Mouse (Mus musculus): ENCODE results near the gene Uhmk1. TPM values are rescaled to one million over a fixed set of nuclear protein-coding genes. Genes with fewer than 3 reads are reported as not detected.
A peak's percentile ranks its signal among the peaks of the same experiment; 100 is the strongest.
"Not testable (repeated sequence)": the region's sequence is repeated elsewhere in the genome, so short reads cannot be mapped to it uniquely, and the experiment has no call there.

Gene Uhmk1
- 3.3 and 4.5 TPM in 2 replicates for polyA plus RNA-seq (2012; rRNA removed)

DNA sequence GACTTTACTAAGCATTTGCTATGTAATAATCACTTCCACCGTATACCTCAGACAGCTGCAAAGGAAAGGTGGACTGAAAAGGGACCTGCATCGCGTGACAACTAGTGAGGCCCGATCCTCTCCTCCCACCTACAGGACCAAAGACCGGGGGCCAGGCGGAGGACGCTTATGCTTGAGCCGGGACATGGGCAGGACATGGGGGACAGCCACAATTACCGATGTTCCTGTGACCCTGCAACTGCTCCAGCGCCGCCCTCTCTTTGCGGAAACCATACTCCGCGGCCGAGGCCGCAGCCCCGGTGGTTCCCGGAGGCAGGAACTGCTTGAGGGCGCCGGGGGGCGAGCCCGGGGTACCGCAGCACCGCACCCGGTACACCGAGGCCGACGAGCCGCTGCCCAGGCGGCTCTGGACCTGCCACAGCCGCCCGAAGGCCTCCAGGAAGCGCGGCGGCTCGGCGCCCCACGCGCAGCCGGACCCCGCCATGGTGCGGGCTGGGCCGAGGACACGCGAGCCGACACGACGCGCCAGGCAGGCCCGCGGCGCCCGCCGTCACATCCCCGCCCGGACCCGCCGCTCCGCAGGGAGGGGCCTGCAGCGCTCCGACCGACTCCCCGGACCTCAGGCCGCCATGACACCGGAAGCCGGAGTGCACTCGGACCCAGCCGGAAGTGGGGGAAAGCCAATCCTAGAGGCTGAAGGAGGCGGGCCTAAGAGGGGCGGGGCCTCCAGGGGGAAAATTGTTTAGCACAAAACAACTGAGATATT, at the start of gene Uhmk1:
Uhmk1 (minus strand) TSS at position 641 of the 766 bp plus-strand sequence.
- TF ChIP-seq CTCF (IDR thresholded peaks at IDR 0.05; ENCODE audit: control insufficient read depth, insufficient read depth, insufficient replicate concordance, low read depth, low read length) = no peak
- peak; percentile 75 for TF ChIP-seq POLR2A (IDR thresholded peaks at IDR 0.05; ENCODE audit: control insufficient read depth, low read depth, low read length)
- H3K27ac ChIP-seq (ENCODE audit: control insufficient read depth, insufficient read depth, low read depth, low read length) = peak within 1 kb of the TSS; percentile 79
- no peaks in the 10 kb centered on the region for H3K27me3 ChIP-seq (ENCODE audit: control insufficient read depth, insufficient read depth, low read length)
- no peaks in the 10 kb centered on the region for H3K4me1 ChIP-seq (ENCODE audit: control insufficient read depth, insufficient read depth, low read length)
- H3K36me3 ChIP-seq (ENCODE audit: control insufficient read depth, insufficient read depth, low read length) = no peaks in the 10 kb centered on the region
- peak within 1 kb of the TSS; percentile 94 for H3K4me3 ChIP-seq (ENCODE audit: control insufficient read depth, low read depth, low read length)

DNA sequence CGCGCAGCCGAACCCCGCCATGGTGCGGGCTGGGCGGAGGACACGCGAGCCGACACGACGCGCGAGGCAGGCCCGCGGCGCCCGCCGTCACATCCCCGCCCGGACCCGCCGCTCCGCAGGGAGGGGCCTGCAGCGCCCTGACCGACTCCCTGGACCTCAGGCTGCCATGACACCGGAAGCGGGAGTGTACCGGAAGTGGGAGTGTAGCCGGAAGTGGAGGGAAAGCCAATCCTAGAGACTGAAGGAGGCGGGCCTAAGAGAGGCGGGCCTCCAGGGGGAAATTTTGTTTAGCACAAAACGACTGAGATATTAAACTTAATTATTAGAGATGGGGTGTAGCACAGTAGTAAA, 40.3 kb upstream of the Uhmk1 start:
- H3K27ac ChIP-seq (ENCODE audit: control insufficient read depth, insufficient read depth, low read depth, low read length) = peak overlapping the region; percentile 14
- no peak for TF ChIP-seq CTCF (IDR thresholded peaks at IDR 0.05; ENCODE audit: control insufficient read depth, insufficient read depth, insufficient replicate concordance, low read depth, low read length)
- peak; percentile 68; the same call in 1 of the 2 replicates for TF ChIP-seq POLR2A (IDR thresholded peaks at IDR 0.05; ENCODE audit: control insufficient read depth, low read depth, low read length)
- no peaks in the 10 kb centered on the region for H3K36me3 ChIP-seq (ENCODE audit: control insufficient read depth, insufficient read depth, low read length)
- no peaks in the 10 kb centered on the region; the same call in 1 of the 2 replicates for H3K4me1 ChIP-seq (ENCODE audit: control insufficient read depth, insufficient read depth, low read length)
- no peaks in the 10 kb centered on the region for H3K27me3 ChIP-seq (ENCODE audit: control insufficient read depth, insufficient read depth, low read length)
- H3K4me3 ChIP-seq (ENCODE audit: control insufficient read depth, low read depth, low read length) = peak overlapping the region; percentile 72

DNA sequence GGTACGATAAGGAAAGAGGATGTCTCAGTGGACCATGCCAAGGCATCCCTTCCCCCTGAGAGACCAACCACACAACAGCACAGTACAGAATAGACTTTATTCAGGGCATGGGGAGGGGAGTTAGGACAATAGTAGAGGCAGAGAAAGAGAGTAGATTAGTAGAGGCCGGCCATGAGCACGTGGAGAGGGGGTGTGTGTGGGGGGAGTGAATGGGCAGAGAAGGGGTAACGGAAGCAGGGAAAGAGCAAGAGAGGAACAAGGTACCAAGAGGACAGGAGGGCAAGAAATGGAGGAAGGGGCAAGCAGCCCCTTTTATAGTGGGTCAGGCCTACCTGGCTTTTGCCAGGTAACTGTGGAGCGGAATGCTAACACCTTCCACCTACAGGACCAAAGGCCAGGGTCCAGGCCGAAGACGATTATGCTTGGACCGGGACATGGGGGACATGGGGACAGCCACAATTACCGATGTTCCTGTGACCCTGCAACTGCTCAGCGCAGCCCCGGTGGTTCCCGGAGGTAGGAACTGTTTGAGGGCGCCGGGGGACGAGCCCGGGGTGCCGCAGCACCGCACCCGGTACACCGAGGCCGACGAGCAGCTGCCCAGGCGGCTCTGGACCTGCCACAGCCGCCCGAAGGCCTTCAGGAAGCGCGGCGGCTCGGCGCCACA, 39.8 kb upstream of the Uhmk1 start:
- peak overlapping the region; percentile 72 for H3K4me3 ChIP-seq (ENCODE audit: control insufficient read depth, low read depth, low read length)
- no peaks in the 10 kb centered on the region for H3K27me3 ChIP-seq (ENCODE audit: control insufficient read depth, insufficient read depth, low read length)
- no peak for TF ChIP-seq CTCF (IDR thresholded peaks at IDR 0.05; ENCODE audit: control insufficient read depth, insufficient read depth, insufficient replicate concordance, low read depth, low read length)
- TF ChIP-seq POLR2A (IDR thresholded peaks at IDR 0.05; ENCODE audit: control insufficient read depth, low read depth, low read length) = no peak
- H3K27ac ChIP-seq (ENCODE audit: control insufficient read depth, insufficient read depth, low read depth, low read length) = peak overlapping the region; percentile 14
- H3K36me3 ChIP-seq (ENCODE audit: control insufficient read depth, insufficient read depth, low read length) = no peaks in the 10 kb centered on the region
- no peaks in the 10 kb centered on the region; the same call in 1 of the 2 replicates for H3K4me1 ChIP-seq (ENCODE audit: control insufficient read depth, insufficient read depth, low read length)

DNA sequence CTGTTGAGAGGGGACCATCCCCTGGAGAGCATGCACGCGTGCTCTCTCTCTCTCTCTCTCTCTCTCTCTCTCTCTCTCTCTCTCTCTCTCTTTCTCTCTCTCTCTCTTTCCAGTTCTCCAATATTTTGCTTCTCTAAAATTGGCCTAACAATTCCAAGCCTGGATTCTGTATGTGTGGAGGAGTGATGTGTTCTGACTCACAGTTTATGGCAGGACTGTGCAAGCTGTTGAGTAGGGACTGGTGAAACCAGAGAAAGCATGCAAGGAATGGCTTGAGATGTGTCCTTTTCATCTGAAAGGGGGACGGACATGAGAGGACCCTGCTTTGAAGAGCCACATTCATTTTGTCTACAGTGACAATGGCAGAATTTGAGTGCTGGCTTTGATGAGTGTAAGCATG, 29.8 kb upstream of the Uhmk1 start:
- Histone ChIP-seq H3K27ac (ENCODE audit: control insufficient read depth, insufficient read depth, low read depth, low read length) (no peak overlapping the region), H3K27me3 (ENCODE audit: control insufficient read depth, insufficient read depth, low read length) (no peaks in the 10 kb centered on the region), H3K4me1 (ENCODE audit: control insufficient read depth, insufficient read depth, low read length) (no peaks in the 10 kb centered on the region), H3K36me3 (ENCODE audit: control insufficient read depth, insufficient read depth, low read length) (no peaks in the 10 kb centered on the region), H3K4me3 (ENCODE audit: control insufficient read depth, low read depth, low read length) (no peak overlapping the region)
- no peak for TF ChIP-seq CTCF (IDR thresholded peaks at IDR 0.05; ENCODE audit: control insufficient read depth, insufficient read depth, insufficient replicate concordance, low read depth, low read length)
- TF ChIP-seq POLR2A (IDR thresholded peaks at IDR 0.05; ENCODE audit: control insufficient read depth, low read depth, low read length) = no peak

DNA sequence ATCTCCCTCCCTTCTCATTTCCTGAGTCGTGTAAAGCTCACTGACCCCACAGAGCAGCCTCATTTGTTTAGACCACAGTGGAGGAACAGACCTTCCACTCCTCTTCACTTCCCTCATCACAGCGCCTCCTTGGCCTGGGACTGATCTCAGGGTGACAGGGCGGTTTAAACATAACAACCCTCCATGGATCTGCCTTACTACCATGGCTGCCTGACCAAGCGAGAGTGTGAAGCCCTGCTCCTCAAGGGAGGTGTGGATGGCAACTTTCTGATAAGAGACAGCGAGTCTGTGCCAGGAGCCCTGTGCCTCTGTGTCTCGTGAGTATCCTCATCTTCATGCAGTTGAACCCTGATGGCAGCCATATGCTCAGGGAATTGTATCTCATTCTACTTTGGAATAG, 17.5 kb upstream of the Uhmk1 start, which contains the start of gene Sh2d1b2:
Sh2d1b2 (plus strand) TSS at position 62 of the 400 bp plus-strand sequence.
- H3K27me3 ChIP-seq (ENCODE audit: control insufficient read depth, insufficient read depth, low read length); H3K4me3 ChIP-seq (ENCODE audit: control insufficient read depth, low read depth, low read length); H3K4me1 ChIP-seq (ENCODE audit: control insufficient read depth, insufficient read depth, low read length); H3K27ac ChIP-seq (ENCODE audit: control insufficient read depth, insufficient read depth, low read depth, low read length); H3K36me3 ChIP-seq (ENCODE audit: control insufficient read depth, insufficient read depth, low read length): not testable (repeated sequence)

DNA sequence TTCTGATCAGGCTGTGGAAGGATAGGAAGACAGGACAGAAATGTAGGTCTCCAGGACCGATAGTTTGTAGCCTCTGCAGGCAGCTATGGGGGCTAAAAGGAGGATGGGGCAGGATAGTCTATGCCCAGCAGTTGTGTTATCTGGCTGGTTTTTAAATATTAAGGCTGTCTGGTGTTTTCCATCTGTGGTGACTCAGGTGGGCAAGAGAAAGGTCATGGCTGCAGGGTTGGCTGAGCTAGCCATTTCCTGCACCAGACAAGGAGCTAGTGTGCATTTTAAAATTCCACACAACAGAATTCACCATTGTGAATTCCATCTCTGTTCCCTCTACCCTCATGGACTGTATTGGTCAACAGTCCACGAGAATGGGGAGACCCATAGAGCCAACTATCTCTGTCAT, 8.1 kb upstream of the Uhmk1 start:
- no peaks in the 10 kb centered on the region for H3K4me1 ChIP-seq (ENCODE audit: control insufficient read depth, insufficient read depth, low read length)
- no peak overlapping the region for H3K27ac ChIP-seq (ENCODE audit: control insufficient read depth, insufficient read depth, low read depth, low read length)
- H3K27me3 ChIP-seq (ENCODE audit: control insufficient read depth, insufficient read depth, low read length) = no peaks in the 10 kb centered on the region
- no peaks in the 10 kb centered on the region for H3K36me3 ChIP-seq (ENCODE audit: control insufficient read depth, insufficient read depth, low read length)
- H3K4me3 ChIP-seq (ENCODE audit: control insufficient read depth, low read depth, low read length) = no peak overlapping the region
- TF ChIP-seq CTCF (IDR thresholded peaks at IDR 0.05; ENCODE audit: control insufficient read depth, insufficient read depth, insufficient replicate concordance, low read depth, low read length) (no peak), POLR2A (IDR thresholded peaks at IDR 0.05; ENCODE audit: control insufficient read depth, low read depth, low read length) (no peak)

DNA sequence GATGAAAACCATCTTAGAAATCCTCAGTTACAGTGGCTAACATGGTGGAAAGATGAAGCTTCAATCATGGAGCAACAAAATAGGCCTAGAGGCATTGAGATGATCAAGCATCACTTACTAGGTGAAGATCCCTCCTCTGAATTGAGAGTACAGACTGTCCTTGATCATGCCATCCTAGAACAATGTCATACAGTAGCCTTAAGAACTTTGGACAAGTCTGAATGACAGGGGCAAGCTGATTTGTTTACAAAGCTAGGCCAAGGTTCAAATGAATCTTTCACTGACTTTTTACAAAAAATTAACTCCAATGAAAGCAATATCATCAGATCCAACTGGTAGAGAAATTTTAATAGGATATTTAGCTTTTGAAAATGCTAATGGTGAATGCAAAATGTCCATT, 5.2 kb upstream of the Uhmk1 start:
- TF ChIP-seq CTCF (IDR thresholded peaks at IDR 0.05; ENCODE audit: control insufficient read depth, insufficient read depth, insufficient replicate concordance, low read depth, low read length) = no peak
- TF ChIP-seq POLR2A (IDR thresholded peaks at IDR 0.05; ENCODE audit: control insufficient read depth, low read depth, low read length) = no peak
- H3K27me3 ChIP-seq (ENCODE audit: control insufficient read depth, insufficient read depth, low read length) = no peaks in the 10 kb centered on the region
- H3K36me3 ChIP-seq (ENCODE audit: control insufficient read depth, insufficient read depth, low read length) = no peaks in the 10 kb centered on the region
- no peak overlapping the region for H3K27ac ChIP-seq (ENCODE audit: control insufficient read depth, insufficient read depth, low read depth, low read length)
- no peak overlapping the region for H3K4me3 ChIP-seq (ENCODE audit: control insufficient read depth, low read depth, low read length)
- H3K4me1 ChIP-seq (ENCODE audit: control insufficient read depth, insufficient read depth, low read length) = no peaks in the 10 kb centered on the region
